Mouse (Mus musculus) E14TG2a.4 (cell line): ENCODE data around the gene Baiap2l2.

ENCODE experiments used
- CTCF ChIP-seq: conservative IDR thresholded peaks from 2 replicates; pipeline ENCODE4 v1.5.1; 2014; ENCODE audit warnings: low read length
- NANOG ChIP-seq: IDR thresholded peaks from 2 replicates; pipeline ENCODE4 v1.6.1; 2014; ENCODE audit warnings: borderline replicate concordance, low read length, mixed read lengths
- POU5F1 ChIP-seq: IDR thresholded peaks from 2 replicates; pipeline ENCODE4 v1.6.1; 2014; ENCODE audit warnings: low read length, borderline replicate concordance

DNA sequence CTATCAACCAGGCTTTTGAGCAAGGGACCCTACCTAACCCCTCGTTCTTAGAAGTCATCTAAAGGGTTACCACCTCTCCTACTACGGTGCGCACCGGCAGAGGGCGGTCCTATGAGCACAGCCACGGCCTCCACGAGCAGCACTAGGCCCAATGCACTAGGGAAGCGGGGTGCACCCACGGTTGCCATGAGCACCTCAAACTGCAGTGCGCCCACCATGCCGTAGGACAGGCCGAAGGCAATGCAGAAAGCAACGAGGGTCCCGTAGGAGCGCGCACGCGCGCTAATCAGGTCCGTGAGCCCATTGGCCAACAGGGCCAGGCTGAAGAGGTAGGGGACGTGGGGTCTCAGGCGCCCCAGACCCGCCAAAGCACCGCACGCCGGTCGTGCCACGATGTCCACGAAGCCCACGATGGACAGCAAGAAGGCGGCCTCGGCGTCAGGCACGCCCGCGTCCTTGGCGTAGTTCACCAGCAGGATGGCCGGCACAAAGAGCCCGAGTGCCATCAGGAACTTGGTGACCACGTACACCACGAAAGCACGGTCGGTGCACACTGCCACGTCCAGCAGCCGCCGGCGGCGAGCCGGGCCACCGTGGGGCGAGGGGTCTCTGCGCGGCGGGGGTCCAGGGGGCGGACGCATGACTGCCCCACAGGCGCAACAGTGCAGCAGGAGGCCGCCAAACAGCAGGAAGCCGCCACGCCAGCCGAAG lies 33.4 kb downstream of the Baiap2l2 start:
- TF ChIP-seq CTCF (no peak), NANOG (no peak), POU5F1 (no peak)
